Mouse (Mus musculus): ENCODE results near the gene Wwox. TPM values are rescaled to one million over a fixed set of nuclear protein-coding genes. Genes with fewer than 3 reads are reported as not detected.
A peak's percentile ranks its signal among the peaks of the same experiment; 100 is the strongest.

The Wwox gene
- polyA plus RNA-seq, 1 experiment from 2014 or later = 11.5 TPM

GRCm38 (mm10) chr8:115007280-115007679 lies 567.8 kb downstream of the Wwox start:
- no peak for DNase-seq (ENCODE audit: low spot score)

GRCm38 (mm10) chr8:115008624-115009620 lies 569.5 kb downstream of the Wwox start:
- DNase-seq (ENCODE audit: low spot score) = no peak

GRCm38 (mm10) chr8:115009897-115010768 lies 570.7 kb downstream of the Wwox start:
- DNase-seq (ENCODE audit: low spot score) = no peak

- DNase-seq (ENCODE audit: low spot score) = no peak
These were observed 571.3 kb downstream of the Wwox start for GRCm38 (mm10) chr8:115010769-115011073.

- no peak for DNase-seq (ENCODE audit: low spot score)
These were observed 580.2 kb downstream of the Wwox start for GRCm38 (mm10) chr8:115019661-115020060.

DNA sequence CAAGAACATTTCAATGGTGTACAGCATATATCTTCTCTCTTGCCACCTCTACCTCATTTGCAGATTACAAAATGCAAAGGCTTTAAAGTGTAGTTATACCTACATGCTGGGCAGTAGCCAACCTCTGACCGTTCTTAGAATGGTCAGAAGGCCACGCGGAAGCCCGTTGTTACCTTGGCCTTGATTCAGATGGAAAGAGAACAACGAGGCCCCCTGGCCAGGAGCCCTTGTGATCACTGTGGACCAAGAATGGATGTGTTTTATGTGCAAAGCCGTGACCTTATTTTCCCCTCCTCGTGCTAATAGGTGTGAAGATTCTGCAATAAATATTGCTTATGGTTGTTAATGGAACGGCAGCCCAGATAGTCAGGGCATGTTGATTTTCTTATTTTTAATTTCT lies 582.3 kb downstream of the Wwox start:
- no peak for DNase-seq (ENCODE audit: low spot score)

GRCm38 (mm10) chr8:115024062-115024461 lies 584.6 kb downstream of the Wwox start:
- DNase-seq (ENCODE audit: low spot score) = no peak

DNA sequence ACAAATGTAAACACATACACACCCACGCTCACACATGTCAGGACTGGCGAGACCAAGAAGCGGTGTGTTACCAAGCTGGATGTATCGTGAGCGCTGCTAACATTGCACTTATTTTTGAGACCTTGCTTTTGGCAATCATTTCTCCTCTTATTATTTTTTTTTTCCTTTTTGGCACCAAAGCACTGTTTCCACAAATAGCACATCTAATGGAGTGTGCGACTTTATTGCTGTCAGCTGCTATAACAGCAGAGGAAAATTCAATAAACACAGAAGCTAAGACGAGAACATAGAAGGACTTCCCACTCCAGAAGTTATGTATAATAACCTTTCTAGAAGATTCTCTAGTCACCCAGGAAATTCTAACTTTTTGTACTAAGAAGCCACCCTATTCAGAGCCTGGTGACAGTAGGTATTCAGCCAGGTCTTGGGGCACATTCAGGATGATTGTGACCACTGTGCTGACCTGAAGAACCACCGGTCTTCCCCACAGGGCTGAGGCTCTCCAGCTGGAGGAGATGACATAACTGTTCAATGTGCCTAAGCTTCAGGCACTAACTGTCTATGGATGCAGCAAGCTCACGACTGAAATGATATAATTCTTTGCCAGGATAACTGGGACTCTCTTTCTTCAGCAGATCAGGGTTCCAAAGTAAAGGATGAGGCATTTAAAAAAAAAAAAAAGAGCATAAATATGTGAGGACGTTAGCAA lies 586.1 kb downstream of the Wwox start:
- DNase-seq (ENCODE audit: low spot score) = no peak

DNA sequence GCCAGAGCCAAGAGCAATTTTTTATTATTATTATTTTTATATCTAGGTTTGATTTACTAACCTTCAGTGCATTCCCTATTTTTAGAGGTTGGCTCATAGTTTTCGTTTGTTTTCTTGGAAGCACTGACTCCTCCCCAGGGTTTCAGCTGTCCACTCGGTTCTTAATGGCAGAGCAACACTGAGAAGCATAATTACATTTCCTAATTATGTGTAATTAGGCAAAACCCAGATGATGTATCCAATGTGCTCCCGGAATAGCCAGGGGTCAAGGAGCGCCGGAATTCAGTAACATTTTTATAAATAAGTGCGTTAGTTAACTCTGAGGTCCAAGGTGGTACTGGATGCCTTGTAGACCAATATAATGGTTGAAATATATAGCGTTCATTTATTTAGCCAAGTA lies 586.7 kb downstream of the Wwox start:
- no peak for DNase-seq (ENCODE audit: low spot score)

GRCm38 (mm10) chr8:115033194-115033593 lies 593.7 kb downstream of the Wwox start:
- no peak for DNase-seq (ENCODE audit: low spot score)

- DNase-seq (ENCODE audit: low spot score) = no peak
These were observed 596.6 kb downstream of the Wwox start for GRCm38 (mm10) chr8:115036016-115036415.

- no peak for DNase-seq (ENCODE audit: low spot score)
These were observed 599.0 kb downstream of the Wwox start for GRCm38 (mm10) chr8:115038426-115038825.

GRCm38 (mm10) chr8:115045746-115046145 lies 606.3 kb downstream of the Wwox start:
- peak; percentile 63 for DNase-seq (ENCODE audit: low spot score)

DNA sequence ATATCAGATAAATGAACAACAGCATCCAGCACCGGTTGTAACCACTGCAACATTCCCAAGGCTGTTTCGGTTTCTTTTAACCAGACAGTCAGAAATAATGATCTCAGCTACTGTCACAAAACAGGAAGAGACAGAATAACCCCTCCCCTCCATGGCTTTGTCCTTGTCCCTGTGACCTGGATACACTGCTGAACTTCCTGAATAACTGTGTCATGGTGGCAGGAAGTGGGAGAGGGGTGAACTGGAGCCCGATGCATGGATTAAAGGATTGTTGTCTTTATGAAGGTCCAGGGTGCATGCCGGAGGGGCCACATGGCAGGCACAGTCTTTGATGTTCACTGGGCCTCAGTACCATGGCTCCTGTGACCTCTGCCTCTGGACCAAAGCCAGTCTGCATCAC lies 607.0 kb downstream of the Wwox start:
- peak; percentile 30 for DNase-seq (ENCODE audit: low spot score)

DNA sequence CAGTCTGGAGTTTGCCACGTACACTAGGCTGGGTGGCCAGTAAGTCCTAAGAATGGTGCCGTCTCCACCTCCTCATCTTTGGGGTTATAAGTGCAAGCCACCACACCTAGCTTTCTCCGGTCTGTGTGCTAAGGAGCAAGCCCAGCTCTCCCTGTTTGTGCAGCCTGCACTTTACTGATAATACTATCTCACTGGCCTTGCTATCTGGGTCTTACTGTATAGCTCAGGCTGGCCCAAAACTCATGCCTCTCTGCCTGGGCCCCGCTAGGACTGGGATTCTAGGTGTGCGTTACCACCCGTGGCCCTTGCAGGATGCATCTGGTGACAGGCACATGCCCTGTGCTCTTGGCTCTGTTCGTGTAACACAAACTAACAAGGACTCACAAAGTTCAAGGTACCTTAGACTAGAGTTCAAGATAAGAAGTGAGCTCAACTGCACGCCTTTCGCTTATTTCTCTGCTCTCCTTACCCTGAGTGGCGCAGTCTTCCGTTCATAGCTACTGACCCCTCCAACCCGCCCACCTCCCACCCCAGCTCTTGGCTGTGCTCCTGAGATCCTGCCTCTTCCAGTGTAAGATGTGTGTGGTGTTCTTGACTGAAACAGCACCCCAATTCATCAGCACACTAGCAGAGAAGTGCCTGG lies 618.9 kb downstream of the Wwox start:
- no peak for DNase-seq (ENCODE audit: low spot score)

DNA sequence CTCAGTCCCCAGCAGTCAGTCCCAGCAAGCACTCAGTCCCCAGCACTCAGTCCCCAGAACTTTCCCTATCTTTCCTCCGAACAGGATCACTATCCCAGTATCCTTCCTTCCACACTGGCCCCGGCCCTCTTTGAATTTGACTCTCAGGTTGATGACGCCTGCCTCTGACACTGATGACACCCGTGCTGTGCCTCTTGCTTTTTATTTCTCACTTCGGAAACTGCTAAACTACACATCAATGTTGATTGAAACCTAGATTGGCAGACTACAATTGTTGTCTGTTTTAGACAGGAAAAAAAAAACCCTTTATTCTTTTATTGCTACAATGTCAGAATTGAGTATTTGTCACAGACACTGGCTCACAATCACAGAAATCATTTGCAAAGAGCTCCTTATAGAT lies 624.2 kb downstream of the Wwox start:
- DNase-seq (ENCODE audit: low spot score) = no peak

- DNase-seq (ENCODE audit: low spot score) = no peak
These were observed 625.2 kb downstream of the Wwox start for GRCm38 (mm10) chr8:115064691-115065090.

GRCm38 (mm10) chr8:115065386-115065785 lies 625.9 kb downstream of the Wwox start:
- no peak for DNase-seq (ENCODE audit: low spot score)

DNA sequence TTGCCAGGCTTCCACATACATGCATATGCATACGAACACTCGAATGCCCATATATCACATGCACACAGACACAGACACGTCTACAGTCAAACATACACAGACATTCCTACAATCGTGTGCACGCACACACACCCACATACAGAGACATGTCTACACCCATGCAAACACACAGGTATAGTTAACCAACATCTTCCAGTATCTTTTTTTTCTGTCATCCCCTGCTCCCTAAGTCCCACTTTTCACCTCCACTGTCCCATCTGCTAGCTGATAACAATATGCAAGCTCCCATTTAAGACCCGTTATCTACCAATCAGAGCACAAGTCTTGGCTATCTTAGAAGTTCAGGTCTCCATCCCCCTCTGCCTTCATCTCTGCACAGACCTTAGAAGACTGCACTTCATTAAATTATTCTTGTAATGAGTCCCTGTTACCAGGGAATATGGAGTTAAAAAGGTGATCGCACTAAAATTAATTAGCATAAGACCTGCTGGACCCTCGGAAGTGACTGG lies 627.1 kb downstream of the Wwox start:
- DNase-seq (ENCODE audit: low spot score) = no peak

DNA sequence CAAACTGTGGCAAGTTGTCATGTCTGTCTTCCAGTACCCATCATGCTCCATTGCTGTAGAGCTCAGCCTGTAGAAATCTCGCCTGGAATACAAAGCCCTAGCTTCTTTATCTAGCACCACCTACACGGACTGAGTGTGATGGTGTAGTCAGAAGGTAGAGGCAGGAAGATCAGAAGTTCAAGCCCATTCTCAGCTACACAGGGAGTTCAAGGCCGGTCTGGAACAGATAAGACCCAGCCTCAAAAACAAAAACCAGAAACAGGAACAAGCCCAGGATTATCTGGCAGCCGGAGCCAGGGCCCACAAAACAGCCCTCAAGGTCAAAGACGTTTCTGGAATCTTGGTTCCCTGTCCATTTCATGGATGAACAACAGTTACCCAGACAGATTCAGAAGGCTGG lies 629.3 kb downstream of the Wwox start:
- no peak for DNase-seq (ENCODE audit: low spot score)

DNA sequence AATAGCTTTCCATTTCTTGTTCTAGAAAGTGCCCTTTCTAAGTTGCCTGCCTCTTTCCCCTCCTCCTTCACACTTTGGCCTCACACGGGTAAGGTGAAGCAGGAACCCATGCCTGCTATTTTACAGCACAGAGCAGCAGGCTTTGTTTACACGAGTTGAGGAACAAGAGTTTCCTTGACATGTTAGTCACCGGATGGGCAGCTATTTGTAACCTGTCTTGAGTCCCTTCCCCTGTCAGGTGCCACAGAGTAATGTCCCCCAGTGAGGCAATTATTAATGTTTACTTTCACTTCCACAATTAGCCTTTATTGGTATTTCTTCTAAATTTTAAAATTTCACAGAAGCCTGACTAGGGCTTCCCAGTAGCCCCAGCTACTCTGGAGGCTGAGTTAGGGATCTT lies 630.8 kb downstream of the Wwox start:
- no peak for DNase-seq (ENCODE audit: low spot score)

All from thymus, postnatal 0 days (tissue).